Mouse (Mus musculus) common myeloid progenitor, adult 5-6 weeks (primary cell): ENCODE measurements around the gene Ankmy2. TPM values are rescaled to one million over a fixed set of nuclear protein-coding genes. Genes with fewer than 3 reads are reported as not detected.

Experiments used
- ATAC-seq: replicated peaks from 2 replicates; pipeline ENCODE4 v1.8.0; 2016; ENCODE audit warnings: low read depth, mild to moderate bottlenecking, moderate TSS enrichment, inconsistent platforms; ENCODE audit not compliant: poor library complexity, severe bottlenecking
- total RNA-seq: library from RNA; stranded (forward); fragments of 200-1000, 187-1606 nt; gene quantifications from 2 replicates; pipeline ENCODE4 v1.2.3, GENCODE M21; 2017

The Ankmy2 gene
- total RNA-seq, 1 experiment from 2014 or later: 23.5 TPM

GRCm38 (mm10) chr12:36224392-36224791, 67.5 kb downstream of the Ankmy2 start:
- no peak for ATAC-seq

GRCm38 (mm10) chr12:36231386-36231785, 74.5 kb downstream of the Ankmy2 start:
- no peak for ATAC-seq

GRCm38 (mm10) chr12:36241171-36241570, 84.3 kb downstream of the Ankmy2 start:
- no peak for ATAC-seq

Other genes with a start within 250 kb of the Ankmy2 start
- gene Agr3, start 231.5 kb upstream of the Ankmy2 start, total RNA-seq: not detected in 2 replicates
- not detected in 2 replicates for gene Agr2, start 164.2 kb upstream of the Ankmy2 start, total RNA-seq
- 82.4 and 83.0 TPM in 2 replicates for gene Tspan13, start 114.6 kb upstream of the Ankmy2 start, total RNA-seq
- gene Bzw2, start 966 bp downstream of the Ankmy2 start, total RNA-seq: 132 and 152 TPM in 2 replicates
- not detected in 2 replicates for gene Lrrc72, start 96.3 kb downstream of the Ankmy2 start, total RNA-seq
- not detected in 2 replicates for gene Sostdc1, start 157.0 kb downstream of the Ankmy2 start, total RNA-seq
- 2.7 and 4.3 TPM in 2 replicates for gene Ispd, start 224.3 kb downstream of the Ankmy2 start, total RNA-seq
- 1.2 TPM in 1 of 2 replicates, not detected in the other for gene D630036H23Rik, start 225.1 kb downstream of the Ankmy2 start, total RNA-seq